Mouse (Mus musculus): ENCODE data around the gene Zfp592. TPM values are rescaled to one million over a fixed set of nuclear protein-coding genes. Genes with fewer than 3 reads are reported as not detected.

The Zfp592 gene
- polyA plus RNA-seq (2012): 4.9 and 5.2 TPM in 2 replicates

DNA sequence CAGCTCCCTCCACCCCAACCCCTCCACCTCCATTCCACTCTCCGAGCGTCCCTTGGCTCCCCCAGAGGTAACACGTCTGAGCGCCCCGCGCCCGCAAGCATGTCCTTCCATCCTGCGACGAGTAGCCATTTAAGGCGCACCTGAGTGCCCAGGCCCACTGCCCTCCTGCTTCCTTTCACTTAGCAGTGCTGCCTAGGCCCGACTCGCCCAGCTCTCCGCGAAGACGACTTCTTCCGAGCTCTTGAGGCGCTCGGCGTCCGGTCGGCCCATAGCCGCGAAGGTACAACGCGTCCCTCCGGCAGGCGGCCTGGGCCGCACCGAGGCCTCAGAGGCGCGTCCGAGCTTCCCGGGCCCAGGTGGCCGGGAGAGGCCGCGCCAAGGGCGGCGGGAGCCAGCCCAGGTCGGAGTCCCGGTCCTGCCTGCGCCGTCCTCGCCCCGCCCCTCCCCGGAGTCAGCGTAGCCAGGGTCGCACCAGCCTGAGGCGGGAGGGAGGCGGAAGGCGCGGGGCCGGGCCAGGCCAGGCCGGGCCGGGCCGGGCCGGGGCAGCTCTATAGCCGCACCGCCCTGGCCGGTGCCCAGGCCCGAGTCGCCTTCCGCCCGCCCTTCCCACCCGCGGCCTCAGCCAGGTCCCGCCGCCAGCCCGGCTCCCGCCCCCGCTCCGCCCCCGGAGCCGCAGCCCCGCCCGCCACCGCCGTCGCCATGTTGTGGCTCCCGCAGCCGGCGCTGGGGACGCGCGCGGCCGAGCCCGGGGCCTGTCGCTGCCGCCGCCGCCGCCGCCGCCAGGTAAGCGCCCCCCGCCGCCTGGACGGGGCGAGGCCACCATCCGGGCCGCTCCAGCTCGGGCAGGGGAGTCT, at the start of gene Zfp592:
Gene Zfp592 (plus strand): TSS at position 702 of the 854 bp plus-strand sequence.
- Histone ChIP-seq H3K9me3 (ENCODE audit: control insufficient read depth, low read length) (no peaks in the 10 kb centered on the region), H3K4me1 (ENCODE audit: control insufficient read depth) (peaks cover 83% of the 10 kb centered on the region), H3K36me3 (ENCODE audit: control insufficient read depth) (peaks cover 18% of the 10 kb centered on the region), H3K27me3 (ENCODE audit: control insufficient read depth) (no peaks in the 10 kb centered on the region), H3K4me3 (replicated peaks) (peak within 1 kb of the TSS; percentile 98)
- TF ChIP-seq TAL1 (IDR thresholded peaks at IDR 0.05; ENCODE audit: low read length) (no peak), GATA1 (IDR thresholded peaks at IDR 0.05; ENCODE audit: low read length) (no peak)

DNA sequence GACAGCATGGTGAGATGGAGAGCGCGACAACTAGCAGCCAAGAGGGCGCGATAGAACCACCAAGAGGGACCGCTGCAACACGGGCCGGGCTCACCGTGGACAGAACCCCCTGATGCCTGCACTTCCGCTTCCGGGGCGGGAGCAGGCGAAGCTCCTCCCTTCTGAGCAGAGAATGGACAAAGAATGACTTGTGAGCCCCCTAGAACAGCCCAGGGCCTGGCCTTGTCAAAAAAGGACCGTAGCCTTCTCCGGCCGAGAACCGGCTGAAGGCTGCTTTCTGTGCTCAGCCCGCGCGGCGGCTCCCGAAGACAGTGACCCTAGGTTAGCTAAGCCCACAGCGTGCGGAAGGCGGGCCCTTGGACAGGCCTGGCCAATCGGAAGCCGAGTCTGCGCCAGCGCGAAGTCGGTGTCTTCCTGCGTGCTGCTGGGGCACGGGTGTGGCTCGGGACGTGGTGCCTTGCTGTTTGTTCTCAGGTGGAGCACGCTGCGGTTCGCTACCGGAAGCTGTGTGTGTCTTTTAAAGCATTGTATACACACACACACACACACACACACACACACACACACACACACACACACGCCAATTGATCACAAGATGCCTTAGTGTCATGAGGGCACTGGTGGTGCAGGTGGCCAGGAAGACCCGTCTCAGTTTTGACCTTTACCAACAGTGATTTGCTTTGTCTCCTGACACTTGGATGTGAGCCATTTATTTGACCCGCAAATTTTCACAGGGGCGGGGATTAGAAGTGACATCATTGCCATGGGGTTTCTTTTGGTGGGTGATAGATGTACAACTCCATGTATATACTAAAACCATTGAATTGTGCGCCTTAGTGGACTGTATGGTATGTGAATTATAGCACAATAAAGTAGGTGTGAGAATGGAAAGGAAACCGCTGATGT, 45.8 kb upstream of the Zfp592 start, which contains the start of gene Sec11a:
Gene Sec11a (minus strand): TSS at position 336 of the 906 bp plus-strand sequence.
- H3K4me1 ChIP-seq (ENCODE audit: control insufficient read depth): peaks cover 30% of the 10 kb centered on the region
- H3K27me3 ChIP-seq (ENCODE audit: control insufficient read depth): peaks cover 2% of the 10 kb centered on the region
- no peak for TF ChIP-seq GATA1 (IDR thresholded peaks at IDR 0.05; ENCODE audit: low read length)
- TF ChIP-seq TAL1 (IDR thresholded peaks at IDR 0.05; ENCODE audit: low read length): no peak
- no peaks in the 10 kb centered on the region for H3K9me3 ChIP-seq (ENCODE audit: control insufficient read depth, low read length)
- H3K36me3 ChIP-seq (ENCODE audit: control insufficient read depth): peaks cover 11% of the 10 kb centered on the region
- peak within 1 kb of the TSS; percentile 85 for H3K4me3 ChIP-seq (replicated peaks)

DNA sequence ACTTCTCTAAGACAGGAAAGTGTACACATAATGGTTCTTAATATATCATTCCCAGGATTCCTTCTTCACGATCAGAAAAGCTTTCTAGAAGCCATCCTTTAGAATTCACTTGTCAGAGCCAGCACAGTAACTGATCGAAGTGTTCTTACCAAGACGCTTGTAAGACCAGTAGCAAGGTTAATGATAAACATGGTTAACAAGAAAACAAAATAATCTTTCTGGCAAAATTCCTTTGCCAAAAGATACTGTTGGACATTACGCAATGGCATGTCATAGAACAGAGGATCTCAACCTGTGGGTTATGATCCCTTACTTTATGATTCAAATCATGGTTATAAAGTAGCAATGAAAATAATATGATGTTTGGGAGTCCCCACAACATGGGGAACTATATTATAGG, 42.0 kb upstream of the Zfp592 start:
- Histone ChIP-seq H3K27me3 (ENCODE audit: control insufficient read depth) (peaks cover 5% of the 10 kb centered on the region), H3K4me3 (replicated peaks) (no peak overlapping the region), H3K36me3 (ENCODE audit: control insufficient read depth) (no peaks in the 10 kb centered on the region), H3K4me1 (ENCODE audit: control insufficient read depth) (peaks cover 13% of the 10 kb centered on the region), H3K9me3 (ENCODE audit: control insufficient read depth, low read length) (no peaks in the 10 kb centered on the region)
- TF ChIP-seq TAL1 (IDR thresholded peaks at IDR 0.05; ENCODE audit: low read length): no peak
- TF ChIP-seq GATA1 (IDR thresholded peaks at IDR 0.05; ENCODE audit: low read length): no peak

DNA sequence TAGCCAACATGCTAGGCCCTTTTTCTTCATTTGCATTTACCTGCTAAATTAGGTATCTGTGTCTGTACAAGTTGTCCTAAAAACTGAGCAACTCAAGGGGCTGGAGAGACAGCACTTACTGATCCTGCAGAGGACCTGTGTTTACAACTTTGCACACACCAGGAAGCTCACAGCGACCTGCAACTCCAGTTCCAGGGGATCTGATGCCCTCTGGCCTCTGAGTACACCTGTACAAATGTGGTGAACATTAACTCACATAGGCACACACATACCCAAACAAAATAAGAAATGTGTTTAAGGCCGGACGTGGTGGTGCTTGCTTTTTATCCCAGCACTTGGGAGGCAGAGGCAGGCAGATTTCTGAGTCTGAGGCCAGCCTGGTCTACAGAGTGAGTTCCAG, 41.3 kb upstream of the Zfp592 start:
- Histone ChIP-seq H3K4me1 (ENCODE audit: control insufficient read depth) (peaks cover 6% of the 10 kb centered on the region), H3K4me3 (replicated peaks) (no peak overlapping the region)

DNA sequence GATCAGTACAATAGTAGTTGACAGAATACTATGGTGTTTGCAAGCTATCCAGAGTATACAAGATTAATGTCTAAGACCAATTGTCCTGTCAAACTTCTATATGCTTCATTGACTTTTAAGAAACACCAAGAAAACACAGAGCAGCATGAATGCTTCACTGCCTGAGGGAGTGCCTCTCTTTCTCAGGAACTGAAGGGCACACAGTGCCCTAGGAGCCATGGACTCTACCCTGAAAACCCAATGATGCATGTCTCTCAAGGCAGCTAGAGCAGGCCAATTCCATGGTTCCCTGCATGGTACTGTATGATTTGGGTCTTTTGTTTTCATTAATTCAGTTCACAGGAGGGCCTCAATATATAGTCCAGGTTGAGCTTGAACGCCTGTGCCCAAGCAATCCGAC, 39.2 kb upstream of the Zfp592 start:
- Histone ChIP-seq H3K9me3 (ENCODE audit: control insufficient read depth, low read length) (no peaks in the 10 kb centered on the region), H3K27me3 (ENCODE audit: control insufficient read depth) (peaks cover 5% of the 10 kb centered on the region), H3K36me3 (ENCODE audit: control insufficient read depth) (no peaks in the 10 kb centered on the region), H3K4me1 (ENCODE audit: control insufficient read depth) (peaks cover 6% of the 10 kb centered on the region), H3K4me3 (replicated peaks) (no peak overlapping the region)
- TF ChIP-seq GATA1 (IDR thresholded peaks at IDR 0.05; ENCODE audit: low read length) (no peak), TAL1 (IDR thresholded peaks at IDR 0.05; ENCODE audit: low read length) (no peak)

More for the DNA sequence above, 41.3 kb upstream of the Zfp592 start:
- Histone ChIP-seq H3K36me3 (ENCODE audit: control insufficient read depth) (no peaks in the 10 kb centered on the region), H3K27me3 (ENCODE audit: control insufficient read depth) (peaks cover 5% of the 10 kb centered on the region), H3K9me3 (ENCODE audit: control insufficient read depth, low read length) (no peaks in the 10 kb centered on the region)
- TF ChIP-seq GATA1 (IDR thresholded peaks at IDR 0.05; ENCODE audit: low read length): no peak
- no peak for TF ChIP-seq TAL1 (IDR thresholded peaks at IDR 0.05; ENCODE audit: low read length)

DNA sequence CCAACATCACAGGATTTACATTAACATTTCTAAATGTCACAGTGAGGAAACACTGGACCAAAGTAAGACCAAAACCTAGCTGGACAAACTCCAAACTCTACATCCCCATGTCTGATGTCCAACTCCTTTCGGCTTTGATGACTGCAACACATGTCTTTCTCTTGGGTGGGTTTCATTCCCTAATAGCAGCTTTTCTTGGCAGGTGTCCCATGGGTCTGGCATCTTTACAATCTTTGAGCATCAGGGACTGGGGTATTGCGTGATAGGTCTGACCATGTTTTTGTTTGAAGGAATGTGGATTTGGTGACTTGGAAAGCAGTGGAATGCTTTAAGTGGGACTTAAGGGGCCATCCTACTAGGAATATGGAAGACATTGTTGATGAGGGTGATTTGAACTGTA, 36.6 kb upstream of the Zfp592 start:
- TF ChIP-seq GATA1 (IDR thresholded peaks at IDR 0.05; ENCODE audit: low read length) (no peak), TAL1 (IDR thresholded peaks at IDR 0.05; ENCODE audit: low read length) (no peak)
- Histone ChIP-seq H3K9me3 (ENCODE audit: control insufficient read depth, low read length) (no peaks in the 10 kb centered on the region), H3K36me3 (ENCODE audit: control insufficient read depth) (no peaks in the 10 kb centered on the region), H3K4me1 (ENCODE audit: control insufficient read depth) (peaks cover 12% of the 10 kb centered on the region), H3K4me3 (replicated peaks) (no peak overlapping the region), H3K27me3 (ENCODE audit: control insufficient read depth) (peaks cover 5% of the 10 kb centered on the region)

DNA sequence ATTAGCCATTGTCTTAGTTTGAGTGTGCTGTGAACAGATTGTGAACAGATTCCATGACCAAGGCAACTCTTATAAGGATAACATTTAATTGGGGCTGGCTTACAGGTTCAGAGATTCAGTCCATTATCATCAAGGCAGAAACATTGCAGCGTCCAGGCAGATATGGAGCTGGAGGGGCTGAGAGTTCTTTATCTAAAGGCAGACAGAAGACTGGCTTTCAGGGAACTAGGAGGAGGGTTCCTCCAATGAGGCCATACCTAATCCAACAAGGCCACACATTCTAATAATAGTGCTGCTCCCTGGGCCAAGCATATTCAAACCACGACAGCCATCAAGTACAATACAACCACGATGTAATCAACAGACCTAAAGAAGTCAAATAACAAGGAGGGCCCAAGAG, 34.5 kb upstream of the Zfp592 start:
- Histone ChIP-seq H3K4me1 (ENCODE audit: control insufficient read depth) (peaks cover 12% of the 10 kb centered on the region), H3K36me3 (ENCODE audit: control insufficient read depth) (no peaks in the 10 kb centered on the region), H3K9me3 (ENCODE audit: control insufficient read depth, low read length) (no peaks in the 10 kb centered on the region), H3K27me3 (ENCODE audit: control insufficient read depth) (no peaks in the 10 kb centered on the region; the same call in 1 of the 2 replicates), H3K4me3 (replicated peaks) (no peak overlapping the region)
- TF ChIP-seq GATA1 (IDR thresholded peaks at IDR 0.05; ENCODE audit: low read length): no peak
- TF ChIP-seq TAL1 (IDR thresholded peaks at IDR 0.05; ENCODE audit: low read length): no peak

DNA sequence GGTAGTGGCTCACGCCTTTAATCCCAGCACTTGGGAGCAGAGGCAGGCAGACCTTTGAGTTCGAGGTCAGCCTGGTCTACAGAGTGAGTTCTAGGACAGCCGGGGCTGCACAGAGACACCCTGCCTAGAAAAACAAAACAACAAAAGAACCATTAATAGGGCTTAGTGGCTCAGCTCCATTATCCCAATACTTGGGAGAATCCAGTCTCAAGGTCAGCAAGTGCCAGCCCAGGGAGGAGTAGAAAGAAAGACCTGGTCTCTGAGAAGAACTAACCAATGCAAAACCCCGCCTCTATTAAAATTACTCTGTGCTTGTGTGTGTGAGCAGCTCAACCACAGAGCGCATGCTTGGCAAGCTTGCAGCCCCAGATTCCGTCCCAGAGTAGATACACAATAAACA, 30.7 kb upstream of the Zfp592 start:
- peaks cover 15% of the 10 kb centered on the region for H3K4me1 ChIP-seq (ENCODE audit: control insufficient read depth)

DNA sequence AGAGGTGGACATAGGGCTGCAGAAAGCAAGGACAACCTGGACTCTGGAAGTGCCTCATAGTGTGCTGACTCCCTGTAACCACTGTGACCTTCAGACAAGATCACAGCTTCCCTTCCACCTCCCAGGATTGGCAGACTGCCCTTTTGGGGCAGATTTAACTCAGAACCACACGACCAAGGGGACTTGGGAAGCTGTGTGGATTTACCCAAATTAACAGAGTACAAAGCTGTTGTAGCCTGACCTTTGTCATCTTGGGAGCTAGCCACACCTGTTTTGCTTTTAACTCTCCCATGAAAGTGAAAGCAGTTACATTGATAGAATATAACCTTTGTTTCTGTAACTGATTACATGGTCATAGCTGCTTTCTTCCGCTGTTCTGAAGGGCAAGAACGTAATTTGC, 22.6 kb upstream of the Zfp592 start:
- Histone ChIP-seq H3K4me1 (ENCODE audit: control insufficient read depth) (peaks cover 3% of the 10 kb centered on the region), H3K9me3 (ENCODE audit: control insufficient read depth, low read length) (peaks cover 8% of the 10 kb centered on the region), H3K4me3 (replicated peaks) (no peak overlapping the region), H3K27me3 (ENCODE audit: control insufficient read depth) (no peaks in the 10 kb centered on the region), H3K36me3 (ENCODE audit: control insufficient read depth) (no peaks in the 10 kb centered on the region)
- TF ChIP-seq GATA1 (IDR thresholded peaks at IDR 0.05; ENCODE audit: low read length) (no peak), TAL1 (IDR thresholded peaks at IDR 0.05; ENCODE audit: low read length) (no peak)

More for the DNA sequence above, 30.7 kb upstream of the Zfp592 start:
- Histone ChIP-seq H3K27me3 (ENCODE audit: control insufficient read depth) (no peaks in the 10 kb centered on the region), H3K36me3 (ENCODE audit: control insufficient read depth) (no peaks in the 10 kb centered on the region), H3K4me3 (replicated peaks) (no peak overlapping the region), H3K9me3 (ENCODE audit: control insufficient read depth, low read length) (peaks cover 5% of the 10 kb centered on the region)
- TF ChIP-seq TAL1 (IDR thresholded peaks at IDR 0.05; ENCODE audit: low read length) (no peak), GATA1 (IDR thresholded peaks at IDR 0.05; ENCODE audit: low read length) (no peak)
